Comparison of ENCODE assay signal across 9 mouse cellular contexts in the genomic region with DNA sequence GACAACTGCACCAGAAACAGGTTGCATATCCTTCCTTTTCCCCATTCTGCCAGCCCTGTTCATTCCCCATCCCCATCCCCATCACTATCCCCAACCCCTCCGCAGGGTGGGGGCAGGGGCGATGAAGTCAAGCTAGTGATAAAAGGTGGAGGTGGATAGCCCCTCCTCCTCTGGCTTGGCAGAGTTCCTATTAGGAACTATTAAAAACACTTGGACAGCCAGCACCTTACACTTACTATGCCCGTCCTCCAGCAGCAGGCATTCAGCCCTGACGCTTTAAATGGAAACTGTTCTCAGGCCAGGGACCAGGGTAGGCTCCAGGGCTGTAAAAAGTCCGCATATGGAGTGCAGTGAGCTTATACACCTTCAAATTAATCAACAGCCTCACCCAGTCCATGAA. TPM values are rescaled to one million over a fixed set of nuclear protein-coding genes. Genes with fewer than 3 reads are reported as not detected.
DNase-seq lines count a peak whose midpoint lies in the region; ATAC-seq and TF ChIP-seq lines count a peak whose summit lies in the region.
"Had no signal": no experiment of that assay in that cellular context is flagged by ENCODE, and none has a peak within 500 bp of the region (broad histone marks: within the 10 kb centered on the region; RNA-seq: fewer than 3 reads in every experiment).

No protein-coding gene starts in this region.

- TF ChIP-seq POLR2A in cerebellum, adult 2 months (IDR thresholded peaks at IDR 0.05; ENCODE audit: borderline replicate concordance, insufficient read depth, low read length): no peak

- H3K4me1 ChIP-seq in neural tube, embryonic 12.5 days: peaks cover 21% of the 10 kb centered on the region
- H3K4me1 ChIP-seq in heart, embryonic 15.5 days (replicated peaks): peaks cover 44% of the 10 kb centered on the region
- H3K4me1 ChIP-seq in stomach, postnatal 0 days (replicated peaks; ENCODE audit: control insufficient read depth, insufficient read depth): 0 out of 2 replicates have a peak, but pooled peaks cover 3% of the 10 kb centered on the region
- no peaks in the 10 kb centered on the region for H3K4me1 ChIP-seq in cerebellum, adult 2 months (ENCODE audit: control insufficient read depth, insufficient read depth, low read length)

- no peak for TF ChIP-seq EP300 in stomach, postnatal 0 days (optimal IDR thresholded peaks at IDR 0.05)

- peak overlapping the region; percentile 13; the same call in 1 of the 2 replicates for H3K4me3 ChIP-seq in neural tube, embryonic 12.5 days
- peak overlapping the region; percentile 86 for H3K4me3 ChIP-seq in heart, embryonic 15.5 days
- peak overlapping the region; percentile 66 for H3K4me3 ChIP-seq in stomach, postnatal 0 days (ENCODE audit: low read depth, low read length)
- H3K4me3 ChIP-seq in cerebellum, adult 2 months (replicated peaks; ENCODE audit: insufficient read depth, low read depth, low read length): no peak overlapping the region

- H3K4me2 ChIP-seq in neural tube, embryonic 12.5 days (replicated peaks): peak overlapping the region; percentile 91
- peak overlapping the region; percentile 98 for H3K4me2 ChIP-seq in heart, embryonic 15.5 days
- peak overlapping the region; percentile 98 for H3K4me2 ChIP-seq in stomach, postnatal 0 days (replicated peaks; ENCODE audit: low read depth)

- H3K27me3 ChIP-seq in neural tube, embryonic 12.5 days (replicated peaks): peaks cover 34% of the 10 kb centered on the region
- H3K27me3 ChIP-seq in heart, embryonic 15.5 days: peaks cover 14% of the 10 kb centered on the region
- H3K27me3 ChIP-seq in stomach, postnatal 0 days (ENCODE audit: control insufficient read depth, insufficient read depth, low read length): no peaks in the 10 kb centered on the region
- no peaks in the 10 kb centered on the region; the same call in 1 of the 2 replicates for H3K27me3 ChIP-seq in cerebellum, adult 2 months (ENCODE audit: control insufficient read depth, insufficient read depth, low read length)

- H3K27ac ChIP-seq in neural tube, embryonic 12.5 days: no peak overlapping the region
- H3K27ac ChIP-seq in heart, embryonic 15.5 days: peak overlapping the region; percentile 63
- no peak overlapping the region for H3K27ac ChIP-seq in stomach, postnatal 0 days (replicated peaks)
- H3K27ac ChIP-seq in cerebellum, adult 2 months (ENCODE audit: insufficient read depth, low read length): no peak overlapping the region

- H3K9ac ChIP-seq in neural tube, embryonic 12.5 days: no peak overlapping the region
- H3K9ac ChIP-seq in heart, embryonic 15.5 days: no peak overlapping the region
- no peak overlapping the region for H3K9ac ChIP-seq in stomach, postnatal 0 days (ENCODE audit: low read length)

- WGBS in neural tube, embryonic 12.5 days: 10% methylated on average over 5 of the region's 5 CpGs
- WGBS in heart, embryonic 15.5 days: 6% methylated on average over 5 of the region's 5 CpGs
- 15% methylated on average over 5 of the region's 5 CpGs for WGBS in stomach, postnatal 0 days
- 25% methylated on average over 5 of the region's 5 CpGs for WGBS in cerebellum, adult 2 months

- no peaks in the 10 kb centered on the region for H3K36me3 ChIP-seq in neural tube, embryonic 12.5 days
- no peaks in the 10 kb centered on the region for H3K36me3 ChIP-seq in heart, embryonic 15.5 days
- no peaks in the 10 kb centered on the region for H3K36me3 ChIP-seq in stomach, postnatal 0 days (ENCODE audit: control insufficient read depth, insufficient read depth, low read length)
- H3K36me3 ChIP-seq: G1E had no signal

- H3K9me3 ChIP-seq in neural tube, embryonic 12.5 days: no peaks in the 10 kb centered on the region
- no peaks in the 10 kb centered on the region for H3K9me3 ChIP-seq in heart, embryonic 15.5 days (replicated peaks)
- no peaks in the 10 kb centered on the region for H3K9me3 ChIP-seq in stomach, postnatal 0 days (ENCODE audit: control insufficient read depth, low read length)

- no peak for TF ChIP-seq CTCF in stomach, postnatal 0 days (IDR thresholded peaks at IDR 0.05; ENCODE audit: low read depth)
- no peak for TF ChIP-seq CTCF in cerebellum, adult 2 months (IDR thresholded peaks at IDR 0.05; ENCODE audit: borderline replicate concordance, insufficient read depth, low read depth, low read length)

- DNase-seq in neural tube, embryonic 10.5 days (ENCODE audit: extremely low spot score, low spot score): no peak
- DNase-seq in kidney, postnatal 10 days: peak; percentile 14
- DNase-seq in stomach, postnatal 0 days (ENCODE audit: low spot score): no peak
- no peak for DNase-seq in adrenal gland, postnatal 25 days
- DNase-seq in cerebellum, adult 2 months: no peak
- DNase-seq in adrenal gland, adult 2 months: no peak

- ATAC-seq in neural tube, embryonic 12.5 days (ENCODE audit: low FRiP score, low read depth): no peak
- ATAC-seq in heart, embryonic 15.5 days (replicated peaks; ENCODE audit: insufficient number of reproducible peaks, insufficient read depth, low FRiP score, low read depth): peak; percentile 28; the same call in 1 of the 2 replicates
- no peak for ATAC-seq in stomach, postnatal 0 days (ENCODE audit: low FRiP score, low TSS enrichment)

RNA-seq across cellular contexts. Expression of gene Tmtc1, which starts 2.3 kb away (rescaled TPM):
- polyA plus RNA-seq in neural tube, embryonic 12.5 days (2016; fragmentation: Nextera tagmentation; extraction: Ambion mirVana): 2.1 and 2.3 TPM in 2 replicates
- polyA plus RNA-seq in heart, embryonic 15.5 days (2015; fragmentation: Nextera tagmentation; extraction: Ambion mirVana): 2.2 and 3.1 TPM in 2 replicates
- 0.93 and 0.97 TPM in 2 replicates for polyA plus RNA-seq in stomach, postnatal 0 days (2015; fragmentation: Nextera tagmentation; extraction: Ambion mirVana)
- 11.6 and 13.1 TPM in 2 replicates for total RNA-seq in adrenal gland, postnatal 25 days (2021)
- 16.3 and 18.5 TPM in 2 replicates for polyA plus RNA-seq in cerebellum, adult 2 months (2012; rRNA removed)
- 10 to 100 TPM in 1 of 2 experiments, 1 to 10 TPM in 1; 9.8 to 14.3 TPM for total RNA-seq in adrenal gland, adult 2 months (2021)
- 4.0 and 6.4 TPM in 2 replicates for polyA plus RNA-seq in adrenal gland, adult 2 months (2012; rRNA removed)
- polyA plus RNA-seq: G1E had no signal
